Mouse (Mus musculus) stomach, embryonic 15.5 days (tissue): ENCODE measurements around the gene Vil1. TPM values are rescaled to one million over a fixed set of nuclear protein-coding genes. Genes with fewer than 3 reads are reported as not detected.

Experiments used
- microRNA counts: library from miRNA; unstranded; fragments of <30 nt; microRNA quantifications from one replicate; lab custom pipeline; 2016
- microRNA-seq: library from miRNA; unstranded; fragments of <30 nt; microRNA quantifications from one replicate; pipeline ENCODE4, GENCODE M21; 2016
- polyA plus RNA-seq: library from polyadenylated mRNA; unstranded; fragments of >200 nt; fragmentation: Nextera tagmentation; extraction: Ambion mirVana; gene quantifications from 2 replicates; pipeline ENCODE4 v1.2.1, GENCODE M21; 2015

Vil1 gene
- polyA plus RNA-seq, 1 experiment from 2014 or later, result 32.2 TPM

MicroRNAs within 50 kb of the gene (microRNA counts, 519-probe panel; counts per million panel counts)
- 3,034 counts per million, percentile 78 among the panel's probes with 10 or more counts for microRNA mmu-miR-26b (lab: Ali Mortazavi, UCI)

Small RNAs within 50 kb of the gene (microRNA-seq; reads per million reads assigned to microRNA genes)
- 47,697 reads per million, percentile 99 among the genes with 10 or more reads in this experiment for gene Mir26b

Other genes with a start within 250 kb of the Vil1 start
- not detected in 2 replicates for gene Cxcr1, start 214.7 kb upstream of the Vil1 start, polyA plus RNA-seq
- 493 and 505 TPM in 2 replicates for gene Arpc2, start 173.3 kb upstream of the Vil1 start, polyA plus RNA-seq
- 1.1 and 1.3 TPM in 2 replicates for gene Gpbar1, start 130.8 kb upstream of the Vil1 start, polyA plus RNA-seq
- 229 and 235 TPM in 2 replicates for gene Aamp, start 124.6 kb upstream of the Vil1 start, polyA plus RNA-seq
- gene Pnkd, start 124.4 kb upstream of the Vil1 start, polyA plus RNA-seq, result 117 and 124 TPM in 2 replicates
- 68.3 and 73.4 TPM in 2 replicates for gene Tmbim1, start 103.8 kb upstream of the Vil1 start, polyA plus RNA-seq
- 0.53 and 0.55 TPM in 2 replicates for gene Catip, start 47.3 kb upstream of the Vil1 start, polyA plus RNA-seq
- 6.1 and 6.6 TPM in 2 replicates for gene Slc11a1, start 34.2 kb upstream of the Vil1 start, polyA plus RNA-seq
- 82.9 and 86.2 TPM in 2 replicates for gene Ctdsp1, start 17.9 kb upstream of the Vil1 start, polyA plus RNA-seq
- 51.1 and 57.6 TPM in 2 replicates for gene Cnot9, start 96.7 kb downstream of the Vil1 start, polyA plus RNA-seq
- 0.69 and 1.1 TPM in 2 replicates for gene Plcd4, start 133.5 kb downstream of the Vil1 start, polyA plus RNA-seq
- gene Usp37, start 134.9 kb downstream of the Vil1 start, polyA plus RNA-seq, result 24.1 and 26.6 TPM in 2 replicates
- gene Zfp142, start 178.9 kb downstream of the Vil1 start, polyA plus RNA-seq, result 5.8 and 5.9 TPM in 2 replicates
- gene Bcs1l, start 178.9 kb downstream of the Vil1 start, polyA plus RNA-seq, result 16.5 and 17.1 TPM in 2 replicates
- 31.4 and 31.8 TPM in 2 replicates for gene Rnf25, start 192.0 kb downstream of the Vil1 start, polyA plus RNA-seq
- gene Stk36, start 192.1 kb downstream of the Vil1 start, polyA plus RNA-seq, result 3.3 and 5.9 TPM in 2 replicates